Mouse (Mus musculus): ENCODE measurements at regions not wholly inside any gene's neighbourhood (a gene's known extent, or its start where the extent isn't known, plus 50 kb on each side); places are given as distances from the start of the nearest gene placed in this dataset.
A peak's percentile ranks its signal among the peaks of the same experiment; 100 is the strongest.

- Histone ChIP-seq H3K36me3 (ENCODE audit: control insufficient read depth, insufficient read depth) (no peaks in the 10 kb centered on the region), H3K27me3 (replicated peaks; ENCODE audit: control insufficient read depth, insufficient read depth, low read length) (no peaks in the 10 kb centered on the region), H3K4me1 (replicated peaks; ENCODE audit: control insufficient read depth, insufficient read depth, low read length) (no peaks in the 10 kb centered on the region), H3K9me3 (ENCODE audit: control insufficient read depth) (no peaks in the 10 kb centered on the region), H3K27ac (ENCODE audit: low read depth, low read length) (no peak overlapping the region), H3K9ac (ENCODE audit: low read depth, low read length) (no peak overlapping the region), H3K4me2 (replicated peaks; ENCODE audit: low read depth) (no peak overlapping the region), H3K4me3 (ENCODE audit: low read depth, low read length) (no peak overlapping the region)
- ATAC-seq: no peak
- WGBS: 77% methylated on average over 3 of the region's 3 CpGs
- no peak for TF ChIP-seq CTCF (IDR thresholded peaks at IDR 0.05; ENCODE audit: low read depth)
These were observed 195.6 kb upstream of the Gm21798 start for GRCm38 (mm10) chr15:64621876-64622275.

GRCm38 (mm10) chr15:64622591-64622990 is 194.9 kb upstream of the Gm21798 start:
- H3K36me3 ChIP-seq (ENCODE audit: control insufficient read depth, insufficient read depth): no peaks in the 10 kb centered on the region
- H3K27me3 ChIP-seq (replicated peaks; ENCODE audit: control insufficient read depth, insufficient read depth, low read length): no peaks in the 10 kb centered on the region
- no peak overlapping the region for H3K9ac ChIP-seq (ENCODE audit: low read depth, low read length)
- no peak for TF ChIP-seq CTCF (IDR thresholded peaks at IDR 0.05; ENCODE audit: low read depth)
- H3K4me3 ChIP-seq (ENCODE audit: low read depth, low read length): no peak overlapping the region
- no peak for ATAC-seq
- H3K27ac ChIP-seq (ENCODE audit: low read depth, low read length): no peak overlapping the region
- H3K9me3 ChIP-seq (ENCODE audit: control insufficient read depth): no peaks in the 10 kb centered on the region
- no peaks in the 10 kb centered on the region for H3K4me1 ChIP-seq (replicated peaks; ENCODE audit: control insufficient read depth, insufficient read depth, low read length)
- no peak overlapping the region for H3K4me2 ChIP-seq (replicated peaks; ENCODE audit: low read depth)
- 70% methylated on average over 4 of the region's 4 CpGs for WGBS

- H3K27me3 ChIP-seq (replicated peaks; ENCODE audit: control insufficient read depth, insufficient read depth, low read length): no peaks in the 10 kb centered on the region
- TF ChIP-seq CTCF (IDR thresholded peaks at IDR 0.05; ENCODE audit: low read depth): no peak
- no peak for ATAC-seq
- no peak overlapping the region for H3K4me3 ChIP-seq (ENCODE audit: low read depth, low read length)
- no peaks in the 10 kb centered on the region for H3K9me3 ChIP-seq (ENCODE audit: control insufficient read depth)
- no peak overlapping the region for H3K9ac ChIP-seq (ENCODE audit: low read depth, low read length)
- H3K36me3 ChIP-seq (ENCODE audit: control insufficient read depth, insufficient read depth): no peaks in the 10 kb centered on the region
- 90% methylated on average over 6 of the region's 6 CpGs for WGBS
- no peak overlapping the region for H3K27ac ChIP-seq (ENCODE audit: low read depth, low read length)
- H3K4me2 ChIP-seq (replicated peaks; ENCODE audit: low read depth): no peak overlapping the region
- H3K4me1 ChIP-seq (replicated peaks; ENCODE audit: control insufficient read depth, insufficient read depth, low read length): no peaks in the 10 kb centered on the region
These were observed 191.1 kb upstream of the Gm21798 start for GRCm38 (mm10) chr15:64626359-64626758.

DNA sequence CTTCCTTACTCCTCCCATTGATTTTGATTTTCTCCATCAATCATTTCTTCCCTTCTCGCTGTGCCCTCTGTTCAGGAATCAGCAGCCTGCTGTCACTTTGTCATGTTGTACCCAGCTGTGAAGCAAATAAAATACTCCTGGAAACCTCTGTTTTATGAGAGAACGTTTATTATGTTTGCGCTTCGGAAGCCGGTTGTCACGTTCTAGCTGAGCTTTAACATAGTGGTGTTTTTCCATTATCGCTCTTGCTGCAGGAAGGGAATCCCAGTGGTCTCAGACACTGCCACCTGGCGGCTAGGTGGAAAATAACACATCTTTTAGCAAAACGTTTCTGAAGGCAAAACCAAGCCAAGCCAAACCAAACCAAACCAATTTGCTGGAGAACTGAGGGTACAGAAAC is 190.2 kb upstream of the Gm21798 start:
- Histone ChIP-seq H3K9me3 (ENCODE audit: control insufficient read depth) (no peaks in the 10 kb centered on the region), H3K4me1 (replicated peaks; ENCODE audit: control insufficient read depth, insufficient read depth, low read length) (no peaks in the 10 kb centered on the region), H3K4me3 (ENCODE audit: low read depth, low read length) (no peak overlapping the region), H3K27ac (ENCODE audit: low read depth, low read length) (no peak overlapping the region), H3K4me2 (replicated peaks; ENCODE audit: low read depth) (no peak overlapping the region), H3K9ac (ENCODE audit: low read depth, low read length) (no peak overlapping the region), H3K27me3 (replicated peaks; ENCODE audit: control insufficient read depth, insufficient read depth, low read length) (no peaks in the 10 kb centered on the region), H3K36me3 (ENCODE audit: control insufficient read depth, insufficient read depth) (no peaks in the 10 kb centered on the region)
- TF ChIP-seq CTCF (IDR thresholded peaks at IDR 0.05; ENCODE audit: low read depth): peak; percentile 91
- ATAC-seq: no peak
- 8% methylated on average over 9 of the region's 9 CpGs for WGBS

Measured in intestine, postnatal 0 days (tissue).